Mouse (Mus musculus): ENCODE measurements around the gene Snrpf.

GRCm38 (mm10) chr10:93620438-93621179 is 31.1 kb upstream of the Snrpf start:
- no peak for TF ChIP-seq GATA2 (IDR thresholded peaks at IDR 0.05; ENCODE audit: borderline replicate concordance, low read depth, low read length)
- TF ChIP-seq CTCF (IDR thresholded peaks at IDR 0.05; ENCODE audit: low read depth, low read length): no peak

Measured in G1E (cell line).